Mouse (Mus musculus) cortical plate, adult 2 months (tissue): ENCODE measurements around the gene Gm17334. TPM values are rescaled to one million over a fixed set of nuclear protein-coding genes. Genes with fewer than 3 reads are reported as not detected.
A peak's percentile ranks its signal among the peaks of the same experiment; 100 is the strongest.

Source experiments
- H3K27ac ChIP-seq: fragments of 200-500 bp; 2 replicates; pipeline ENCODE4 v1.5.1; 2012; ENCODE audit warnings: low read length, control low read depth, inconsistent platforms; ENCODE audit not compliant: insufficient read depth
- H3K4me1 ChIP-seq: fragments of 200-500 bp; 2 replicates; pipeline ENCODE4 v1.6.1; 2011; ENCODE audit warnings: low read length; ENCODE audit not compliant: control insufficient read depth, insufficient read depth
- H3K4me3 ChIP-seq: fragments of 200-500 bp; 2 replicates; pipeline ENCODE4 v1.5.1; 2011; ENCODE audit warnings: mild to moderate bottlenecking, low read length, control low read depth; ENCODE audit not compliant: insufficient read depth
- CTCF ChIP-seq: fragments of 200-500 bp; IDR thresholded peaks from 2 replicates; pipeline ENCODE4 v1.5.1; 2011; ENCODE audit warnings: mild to moderate bottlenecking, control low read depth, low read length; ENCODE audit not compliant: insufficient read depth; ENCODE audit errors: extremely low read depth
- POLR2A ChIP-seq: fragments of 200-500 bp; IDR thresholded peaks from 2 replicates; pipeline ENCODE4 v1.6.1; 2011; ENCODE audit warnings: mild to moderate bottlenecking, low read length, control low read depth; ENCODE audit not compliant: insufficient read depth; ENCODE audit errors: extremely low read depth
- polyA plus RNA-seq: library from polyadenylated mRNA; depleted of rRNA; stranded (reverse); fragments of >200 nt; gene quantifications from 2 replicates; pipeline ENCODE4 v1.2.3, GENCODE M21; 2012

Gm17334 gene
- polyA plus RNA-seq, 1 experiment, result 1.4 TPM

GRCm38 (mm10) chr11:53755011-53755595 is 17.9 kb downstream of the Gm17334 start:
- Histone ChIP-seq H3K4me3 (no peak overlapping the region), H3K4me1 (no peaks in the 10 kb centered on the region), H3K27ac (no peak overlapping the region)
- no peak for TF ChIP-seq POLR2A

- no peaks in the 10 kb centered on the region for H3K4me1 ChIP-seq
- H3K4me3 ChIP-seq, result no peak overlapping the region
- H3K27ac ChIP-seq, result no peak overlapping the region
- TF ChIP-seq POLR2A, result no peak
- no peak for TF ChIP-seq CTCF
These were observed 23.2 kb downstream of the Gm17334 start for GRCm38 (mm10) chr11:53749716-53750352.

- Histone ChIP-seq H3K4me3 (no peak overlapping the region), H3K27ac (no peak overlapping the region), H3K4me1 (no peaks in the 10 kb centered on the region)
- TF ChIP-seq CTCF (no peak), POLR2A (no peak)
These were observed 23.7 kb downstream of the Gm17334 start for GRCm38 (mm10) chr11:53749306-53749705.

- TF ChIP-seq POLR2A (no peak), CTCF (no peak)
- Histone ChIP-seq H3K4me3 (no peak overlapping the region), H3K27ac (no peak overlapping the region)
These were observed 24.4 kb downstream of the Gm17334 start for GRCm38 (mm10) chr11:53748614-53749013.

GRCm38 (mm10) chr11:53747985-53748384 is 25.0 kb downstream of the Gm17334 start:
- no peak for TF ChIP-seq CTCF
- no peak for TF ChIP-seq POLR2A
- Histone ChIP-seq H3K27ac (no peak overlapping the region), H3K4me1 (no peaks in the 10 kb centered on the region)

More at GRCm38 (mm10) chr11:53748614-53749013, 24.4 kb downstream of the Gm17334 start:
- H3K4me1 ChIP-seq, result no peaks in the 10 kb centered on the region

GRCm38 (mm10) chr11:53745260-53745659 is 27.7 kb downstream of the Gm17334 start:
- TF ChIP-seq POLR2A (no peak), CTCF (no peak)
- H3K4me3 ChIP-seq, result no peak overlapping the region
- no peak overlapping the region for H3K27ac ChIP-seq
- no peaks in the 10 kb centered on the region for H3K4me1 ChIP-seq

More at GRCm38 (mm10) chr11:53747985-53748384, 25.0 kb downstream of the Gm17334 start:
- H3K4me3 ChIP-seq, result no peak overlapping the region

GRCm38 (mm10) chr11:53742353-53742752 is 30.6 kb downstream of the Gm17334 start:
- Histone ChIP-seq H3K4me1 (no peaks in the 10 kb centered on the region), H3K27ac (no peak overlapping the region)
- peak; percentile 19; the same call in 1 of the 2 replicates for TF ChIP-seq CTCF
- TF ChIP-seq POLR2A, result no peak

GRCm38 (mm10) chr11:53737573-53737946 is 35.4 kb downstream of the Gm17334 start:
- no peak overlapping the region for H3K27ac ChIP-seq

More at GRCm38 (mm10) chr11:53742353-53742752, 30.6 kb downstream of the Gm17334 start:
- H3K4me3 ChIP-seq, result no peak overlapping the region

GRCm38 (mm10) chr11:53736771-53737572 is 36.0 kb downstream of the Gm17334 start:
- H3K27ac ChIP-seq, result no peak overlapping the region

More at GRCm38 (mm10) chr11:53737573-53737946, 35.4 kb downstream of the Gm17334 start:
- H3K4me3 ChIP-seq, result no peak overlapping the region
- TF ChIP-seq CTCF (peak; percentile 51; the same call in 1 of the 2 replicates), POLR2A (no peak)
- no peaks in the 10 kb centered on the region for H3K4me1 ChIP-seq

GRCm38 (mm10) chr11:53735682-53736245 is 37.2 kb downstream of the Gm17334 start:
- H3K4me3 ChIP-seq, result no peak overlapping the region
- no peaks in the 10 kb centered on the region for H3K4me1 ChIP-seq
- TF ChIP-seq POLR2A, result no peak
- peak; percentile 88 for TF ChIP-seq CTCF
- H3K27ac ChIP-seq, result no peak overlapping the region

More at GRCm38 (mm10) chr11:53736771-53737572, 36.0 kb downstream of the Gm17334 start:
- TF ChIP-seq POLR2A, result no peak
- peak; percentile 52 for TF ChIP-seq CTCF
- no peak overlapping the region for H3K4me3 ChIP-seq
- no peaks in the 10 kb centered on the region for H3K4me1 ChIP-seq
